Mouse (Mus musculus): Measurements from ENCODE around the gene Inpp4a.

GRCm38 (mm10) chr1:37250643-37251310 is 48.9 kb upstream of the Inpp4a start:
- TF ChIP-seq ZNF384 (IDR thresholded peaks at IDR 0.05; ENCODE audit: low read depth, low read length) (no peak), ZC3H11A (IDR thresholded peaks at IDR 0.05; ENCODE audit: borderline replicate concordance, low read depth, low read length) (peak; percentile 95; the same call in 1 of the 2 replicates)
